Mouse (Mus musculus) testis, adult 2 months (tissue): ENCODE data around the gene Olfr1444.

Experiments used
- CTCF ChIP-seq: fragments of 200-500 bp; IDR thresholded peaks from 2 replicates; pipeline ENCODE4 v1.5.1; 2012; ENCODE audit warnings: low read depth, mild to moderate bottlenecking, inconsistent platforms, low read length, moderate library complexity; ENCODE audit not compliant: control insufficient read depth, insufficient read depth, insufficient replicate concordance
- POLR2A ChIP-seq: fragments of 200-500 bp; IDR thresholded peaks from 2 replicates; pipeline ENCODE4 v1.6.1; 2012; ENCODE audit warnings: low read depth, mild to moderate bottlenecking, inconsistent platforms, low read length, moderate library complexity; ENCODE audit not compliant: control insufficient read depth

GRCm38 (mm10) chr19:12833625-12834024 lies 23.5 kb upstream of the Olfr1444 start:
- no peak for TF ChIP-seq POLR2A
- TF ChIP-seq CTCF, result no peak
